Mouse (Mus musculus) cerebellum, adult 2 months (tissue): ENCODE results near the gene Vmn2r47. TPM values are rescaled to one million over a fixed set of nuclear protein-coding genes. Genes with fewer than 3 reads are reported as not detected.
"Not testable (repeated sequence)": the region's sequence is repeated elsewhere in the genome, so short reads cannot be mapped to it uniquely, and the experiment has no call there.

ENCODE experiments used
- DNase-seq, 2 experiments: peaks; one replicate each; pipeline ENCODE4 v3.0.0; 2021
- H3K27ac ChIP-seq: fragments of 200-500 bp; 2 replicates; pipeline ENCODE4 v1.5.1; 2012; ENCODE audit warnings: low read length, control low read depth, inconsistent platforms; ENCODE audit not compliant: insufficient read depth
- H3K27me3 ChIP-seq: fragments of 200-500 bp; 2 replicates; pipeline ENCODE4 v1.6.1; 2012; ENCODE audit warnings: inconsistent platforms, mild to moderate bottlenecking, low read length, moderate library complexity; ENCODE audit not compliant: control insufficient read depth, insufficient read depth
- H3K4me1 ChIP-seq: fragments of 200-500 bp; 2 replicates; pipeline ENCODE4 v1.6.1; 2011; ENCODE audit warnings: low read length; ENCODE audit not compliant: control insufficient read depth, insufficient read depth
- H3K4me3 ChIP-seq: fragments of 200-500 bp; replicated peaks from 2 replicates; pipeline ENCODE3; 2011; ENCODE audit warnings: mild to moderate bottlenecking, low read depth, low read length, control low read depth; ENCODE audit not compliant: insufficient read depth
- WGBS: fragments of 180-500 bp; shearing (Covaris S2); methylation state at CpG from one replicate; pipeline ENCODE4 v1.1.7; 2018; 5-methylcytosine and 5-hydroxymethylcytosine counted together
- polyA plus RNA-seq: library from polyadenylated mRNA; depleted of rRNA; stranded (reverse); fragments of >200 nt; gene quantifications from 2 replicates; pipeline ENCODE4 v1.2.3, GENCODE M21; 2012; rRNA removed

Gene Vmn2r47
- polyA plus RNA-seq, result not detected in 2 replicates

DNA sequence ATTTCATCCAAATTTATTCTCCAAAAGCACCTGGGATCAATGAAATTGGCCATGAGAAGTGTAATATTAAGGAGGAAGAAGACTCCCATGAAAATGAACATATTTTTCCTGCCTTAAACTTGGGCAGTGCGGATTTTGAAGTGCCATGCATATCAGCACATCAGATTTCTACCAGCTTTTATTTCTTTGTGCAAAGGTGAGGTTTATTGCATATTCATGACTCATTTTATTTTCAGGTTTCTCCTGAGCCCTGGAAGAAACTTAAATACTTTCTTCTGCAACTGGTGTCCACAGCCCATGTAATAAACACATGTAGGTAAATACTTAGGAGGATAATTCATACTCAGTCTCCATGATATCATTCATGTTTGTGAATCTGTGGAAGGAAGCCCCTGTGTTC lies at the start of gene Vmn2r47:
Gene Vmn2r47, minus strand, starts transcription at position 101 of the 400 bp plus-strand sequence.
- no CpG with 5 or more reads among the region's 1 CpGs for WGBS
- not testable (repeated sequence) for H3K4me1 ChIP-seq, H3K4me3 ChIP-seq, H3K27ac ChIP-seq, DNase-seq, H3K27me3 ChIP-seq

DNA sequence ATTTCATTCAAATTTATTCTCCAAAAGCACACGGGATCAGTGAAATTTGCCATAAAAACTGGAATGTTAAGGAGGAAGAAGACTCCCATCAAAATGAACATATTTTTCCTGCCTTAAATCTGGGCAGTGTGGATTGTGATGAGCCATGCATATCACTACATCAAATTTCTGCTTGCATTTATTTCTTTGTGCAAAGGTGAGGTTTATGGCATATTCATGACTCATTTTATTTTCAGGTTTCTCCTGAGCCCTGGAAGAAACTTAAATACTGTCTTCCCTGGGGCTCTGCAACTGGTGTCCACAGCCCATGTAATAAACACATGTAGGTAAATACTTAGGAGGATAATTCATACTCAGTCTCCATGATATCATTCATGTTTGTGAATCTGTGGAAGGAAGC lies 70.7 kb downstream of the Vmn2r47 start, which contains the start of gene Vmn2r46:
Gene Vmn2r46, minus strand, starts transcription at position 101 of the 400 bp plus-strand sequence.
- not testable (repeated sequence) for H3K4me3 ChIP-seq, H3K27ac ChIP-seq, H3K27me3 ChIP-seq, DNase-seq, H3K4me1 ChIP-seq
- WGBS, result no CpG with 5 or more reads among the region's 1 CpGs

Other genes with a start within 250 kb of the Vmn2r47 start
- not detected in 2 replicates for gene Vmn2r46, start 70.8 kb downstream of the Vmn2r47 start, polyA plus RNA-seq
- not detected in 2 replicates for gene Vmn2r48, start 112.3 kb upstream of the Vmn2r47 start, polyA plus RNA-seq
- not detected in 2 replicates for gene Vmn2r49, start 150.9 kb upstream of the Vmn2r47 start, polyA plus RNA-seq
- gene Vmn2r50, start 212.0 kb upstream of the Vmn2r47 start, polyA plus RNA-seq, result not detected in 2 replicates